Mouse (Mus musculus): ENCODE measurements around the gene Cenpv.

Cenpv gene

GRCm38 (mm10) chr11:62554163-62554855 lies 15.2 kb upstream of the Cenpv start:
- DNase-seq (ENCODE audit: low spot score in 2 of 2): no peak

DNA sequence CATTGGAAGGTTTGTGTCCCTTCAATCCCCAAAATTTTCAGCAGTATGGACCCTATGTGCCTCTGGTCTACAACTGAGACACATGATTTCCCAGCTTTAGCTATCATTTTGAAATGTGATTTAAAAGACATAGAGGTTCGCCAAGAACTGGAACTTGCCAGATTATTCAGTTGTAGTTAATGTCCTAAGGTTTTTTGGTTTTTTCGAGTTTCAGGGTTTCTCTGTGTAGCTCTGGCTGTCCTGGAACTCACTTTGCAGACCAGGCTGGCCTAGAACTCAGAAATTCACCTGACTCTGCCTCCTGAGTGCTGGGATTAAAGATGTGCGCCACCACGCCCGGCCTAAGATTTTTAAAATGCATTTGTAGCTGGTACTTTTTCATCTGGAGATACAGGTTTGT lies 14.6 kb upstream of the Cenpv start:
- DNase-seq (ENCODE audit: low spot score in 2 of 2): no peak

- DNase-seq (ENCODE audit: low spot score in 2 of 2): no peak
Measured at GRCm38 (mm10) chr11:62553186-62553585, 14.1 kb upstream of the Cenpv start.

GRCm38 (mm10) chr11:62551226-62552119 lies 12.4 kb upstream of the Cenpv start:
- DNase-seq (ENCODE audit: low spot score in 2 of 2): peak; percentile 83 to 90

- DNase-seq (ENCODE audit: low spot score in 2 of 2): peak; percentile 98
Measured at GRCm38 (mm10) chr11:62550727-62551225, 11.7 kb upstream of the Cenpv start, which contains the start of gene Ubb. Gene Ubb (plus strand): TSS chr11:62551171.

GRCm38 (mm10) chr11:62550227-62550685 lies 11.2 kb upstream of the Cenpv start:
- peak; percentile 28 to 44 for DNase-seq (ENCODE audit: low spot score in 2 of 2)

GRCm38 (mm10) chr11:62549782-62550181 lies 10.7 kb upstream of the Cenpv start:
- DNase-seq (ENCODE audit: low spot score in 2 of 2): peak in 1 of 2 experiments; percentile 31

GRCm38 (mm10) chr11:62543991-62544390 lies 4.9 kb upstream of the Cenpv start:
- DNase-seq (ENCODE audit: low spot score in 2 of 2): no peak

- no peak for DNase-seq (ENCODE audit: low spot score in 2 of 2)
Measured at GRCm38 (mm10) chr11:62541581-62541980, 2.5 kb upstream of the Cenpv start.

DNA sequence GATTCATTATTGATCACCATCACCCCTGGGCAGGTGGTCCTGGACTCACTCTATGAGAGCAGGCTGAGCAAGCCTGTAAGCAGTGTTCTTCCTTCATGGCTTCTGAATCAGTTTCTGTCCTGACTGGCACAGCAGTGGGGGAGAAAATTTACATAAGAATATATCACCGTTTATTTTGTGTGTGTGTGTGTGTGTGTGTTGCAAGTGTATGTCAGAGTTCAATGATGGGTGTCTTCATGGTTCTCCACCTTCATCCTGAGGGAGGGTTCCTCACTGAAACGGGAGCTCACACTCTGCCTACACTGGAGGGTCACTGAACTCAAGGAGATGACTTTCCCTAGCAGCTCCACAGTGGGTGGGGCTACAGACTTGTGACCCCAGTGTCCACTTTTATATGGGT lies 1.9 kb upstream of the Cenpv start:
- no peak for DNase-seq (ENCODE audit: low spot score in 2 of 2)

GRCm38 (mm10) chr11:62540167-62540566 lies 1.1 kb upstream of the Cenpv start:
- no peak for DNase-seq (ENCODE audit: low spot score in 2 of 2)

DNA sequence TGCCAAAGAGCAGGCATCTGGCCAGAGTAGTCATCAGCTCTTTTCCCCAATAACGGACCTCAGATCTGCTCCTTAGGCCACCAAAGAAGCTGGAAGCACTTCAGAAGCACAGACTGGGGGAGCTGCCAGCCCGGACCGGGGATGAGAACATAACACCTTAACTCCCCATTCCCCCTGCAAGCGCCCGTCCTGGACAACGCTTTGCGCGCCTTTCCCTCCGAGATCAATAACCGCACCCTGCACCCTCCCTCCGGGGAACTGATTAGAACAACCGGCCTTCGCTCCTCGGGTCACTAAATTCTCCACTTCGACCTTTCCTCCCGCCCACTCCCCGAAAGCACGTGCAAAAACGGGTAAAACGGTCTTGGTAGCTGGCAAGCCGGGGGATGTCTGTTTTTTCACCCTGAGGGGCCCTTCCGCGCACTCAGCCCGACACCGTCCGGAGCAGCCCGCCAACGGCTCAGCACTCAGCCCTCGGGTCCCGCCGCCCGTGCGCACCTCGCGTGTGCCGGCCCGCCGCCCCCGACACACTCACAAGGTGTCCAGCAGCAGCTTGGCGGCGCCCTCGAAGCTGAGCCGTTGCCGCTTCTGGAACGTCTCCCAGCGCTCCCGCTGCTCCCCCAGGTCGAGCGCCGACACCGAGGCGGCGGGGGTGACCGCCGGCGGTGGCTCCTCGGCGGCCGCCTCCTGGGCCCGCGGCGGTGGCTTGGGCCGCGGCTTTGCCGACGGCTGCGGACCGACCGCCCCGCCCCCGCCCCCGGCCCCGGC lies 556 bp downstream of the Cenpv start:
- DNase-seq (ENCODE audit: low spot score in 2 of 2): peak; percentile 35 to 55

DNA sequence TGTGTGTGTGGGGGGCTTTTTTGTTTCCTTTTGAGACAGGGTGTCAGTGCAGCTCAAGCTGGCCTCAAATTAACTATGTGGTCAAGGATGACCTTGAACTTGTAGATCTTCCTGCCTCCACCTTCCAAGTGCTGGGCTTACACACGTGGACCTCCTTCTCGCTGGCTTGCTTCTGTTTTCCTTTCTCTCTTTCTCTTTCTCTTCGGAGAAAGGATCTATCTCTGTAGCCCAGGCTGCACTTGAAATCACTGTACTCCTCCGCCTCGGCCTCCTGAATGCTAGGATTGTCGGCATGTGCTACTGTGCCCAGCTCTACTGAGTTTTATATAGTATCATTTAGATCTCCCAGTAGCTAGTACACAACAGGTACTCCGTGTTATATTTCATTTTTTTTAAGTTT lies 1.5 kb downstream of the Cenpv start:
- DNase-seq (ENCODE audit: low spot score in 2 of 2): no peak

- no peak for DNase-seq (ENCODE audit: low spot score in 2 of 2)
Measured at GRCm38 (mm10) chr11:62537089-62537488, 2.0 kb downstream of the Cenpv start.

DNA sequence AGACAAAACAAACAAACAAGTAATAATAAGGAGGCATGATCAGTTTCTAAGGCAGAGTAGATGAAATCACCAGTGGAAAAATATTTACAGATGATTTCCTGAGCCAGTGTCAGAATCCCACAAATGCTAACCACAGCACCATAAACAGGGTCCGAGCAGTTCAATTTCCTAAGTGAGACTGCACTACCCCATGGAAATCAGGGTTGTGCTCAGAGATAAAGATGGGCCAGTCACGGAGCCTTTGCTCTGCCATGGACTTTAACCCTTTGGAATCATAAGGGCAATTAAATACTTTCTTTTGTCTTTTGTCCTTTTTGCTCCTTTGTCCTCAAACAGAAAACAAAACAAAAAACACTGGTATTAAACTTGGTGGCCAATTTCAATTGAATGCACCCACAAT lies 16.8 kb downstream of the Cenpv start:
- no peak for DNase-seq (ENCODE audit: low spot score in 2 of 2)

DNA sequence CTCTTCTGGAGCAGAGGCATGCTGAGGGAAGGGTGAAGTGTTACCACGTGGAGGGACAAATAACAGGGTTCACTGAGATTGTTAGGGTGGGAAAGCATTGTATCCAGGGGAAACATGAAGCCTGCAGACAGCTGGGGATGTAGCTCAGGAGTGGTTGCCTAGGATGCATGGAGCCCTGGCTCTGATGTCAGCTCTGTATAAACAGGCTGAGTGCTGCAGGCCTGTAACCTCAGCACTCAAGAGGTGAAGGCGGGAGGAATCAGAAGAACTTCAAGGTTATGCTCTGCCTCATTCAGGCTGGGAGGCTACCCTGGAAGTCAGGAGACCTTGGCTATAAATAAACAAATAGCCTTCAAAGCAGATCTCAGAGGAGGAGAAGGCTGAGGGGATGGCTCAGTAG lies 20.1 kb downstream of the Cenpv start:
- DNase-seq (ENCODE audit: low spot score in 2 of 2): no peak

- DNase-seq (ENCODE audit: low spot score in 2 of 2): no peak
Measured at GRCm38 (mm10) chr11:62513311-62513710, 25.8 kb downstream of the Cenpv start.

DNA sequence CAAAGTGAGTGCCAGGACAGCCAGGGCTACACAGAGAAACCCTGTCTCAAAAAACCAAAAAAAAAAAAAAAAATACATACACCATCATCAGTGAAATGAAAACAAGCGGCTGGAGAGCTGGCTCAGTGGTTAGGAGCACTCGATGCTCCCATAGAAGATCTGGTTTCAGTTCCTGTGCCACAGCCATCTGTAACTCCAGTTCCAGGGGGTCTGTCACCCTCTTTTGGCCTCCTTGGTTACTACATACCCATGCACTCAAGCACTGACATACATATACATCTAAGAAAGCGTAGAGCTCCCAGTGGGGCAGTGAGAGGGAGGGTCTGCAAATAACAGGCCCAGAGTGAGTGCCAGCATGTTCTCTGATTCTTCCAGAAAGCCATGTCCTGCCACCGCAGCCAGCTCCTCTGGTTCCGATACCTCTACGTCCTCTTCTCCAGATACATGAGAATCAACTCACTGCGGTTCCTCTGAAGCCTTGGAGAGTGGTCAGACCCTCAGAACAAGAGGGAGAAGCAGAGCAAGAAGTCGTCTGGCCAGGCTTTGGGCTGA lies 26.5 kb downstream of the Cenpv start:
- DNase-seq (ENCODE audit: low spot score in 2 of 2): no peak

- DNase-seq (ENCODE audit: low spot score in 2 of 2): no peak
Measured at GRCm38 (mm10) chr11:62511444-62512202, 27.4 kb downstream of the Cenpv start.

DNA sequence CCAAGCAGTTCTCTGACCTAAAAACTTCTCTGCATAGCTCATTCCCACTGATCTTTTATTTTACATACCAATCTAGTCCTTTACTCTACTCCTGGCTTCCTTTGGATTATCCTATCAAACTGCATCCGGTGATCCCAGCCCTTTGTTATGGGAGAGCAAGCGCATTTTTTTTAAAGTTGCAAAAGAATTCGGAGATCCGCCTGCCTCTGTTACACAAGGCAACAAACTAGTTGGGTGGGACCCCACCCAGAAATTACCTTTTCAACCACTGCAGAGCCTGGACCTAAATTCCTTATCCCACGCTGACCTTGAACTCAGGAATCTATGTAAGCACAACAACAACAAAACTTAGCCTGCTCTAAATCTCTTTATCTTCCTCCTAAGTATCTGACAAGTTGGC lies 28.1 kb downstream of the Cenpv start:
- no peak for DNase-seq (ENCODE audit: low spot score in 2 of 2)

DNA sequence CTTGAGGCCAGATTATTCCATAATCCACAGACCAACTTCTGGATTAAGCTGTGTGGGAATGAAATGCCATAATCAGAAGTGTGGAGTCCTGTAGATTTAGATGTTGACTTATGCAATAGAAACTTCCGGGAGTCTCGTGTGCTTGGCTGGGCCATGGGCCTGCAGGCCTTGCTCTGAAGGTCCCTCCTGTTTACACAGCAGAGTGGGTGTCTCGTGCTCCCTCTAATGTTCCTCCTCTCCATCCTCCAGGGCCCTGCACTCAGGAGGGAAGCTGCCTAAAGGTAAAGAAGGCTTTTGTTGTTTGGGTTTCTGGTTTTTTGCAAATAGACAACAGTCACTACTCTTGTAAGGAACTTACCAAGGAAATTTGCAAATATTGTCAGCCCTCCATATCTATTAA lies 29.5 kb downstream of the Cenpv start:
- DNase-seq (ENCODE audit: low spot score in 2 of 2): no peak

Measured in spleen, postnatal 14 days (tissue).